Mouse (Mus musculus): ENCODE results near the gene Hba-a2.
"Not testable (repeated sequence)": the region's sequence is repeated elsewhere in the genome, so short reads cannot be mapped to it uniquely, and the experiment has no call there.

Gene Hba-a2

DNA sequence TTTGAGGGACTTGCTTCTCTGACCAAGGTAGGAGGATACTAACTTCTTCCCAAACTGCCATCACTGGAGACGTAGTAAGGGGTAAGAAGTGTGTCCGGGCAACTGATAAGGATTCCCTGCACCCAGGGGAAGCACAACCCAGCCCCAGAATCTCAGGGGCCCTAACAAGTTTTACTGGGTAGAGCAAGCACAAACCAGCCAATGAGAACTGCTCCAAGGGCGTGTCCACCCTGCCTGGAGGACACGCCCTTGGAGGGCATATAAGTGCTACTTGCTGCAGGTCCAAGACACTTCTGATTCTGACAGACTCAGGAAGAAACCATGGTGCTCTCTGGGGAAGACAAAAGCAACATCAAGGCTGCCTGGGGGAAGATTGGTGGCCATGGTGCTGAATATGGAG is at the start of gene Hba-a2:
TSS of gene Hba-a2 (plus strand) at position 287 of the 400 bp plus-strand sequence.
- not testable (repeated sequence) for DNase-seq

- no peak for DNase-seq
These were observed 49.2 kb upstream of the Hba-a2 start for GRCm38 (mm10) chr11:32247068-32247467.

DNA sequence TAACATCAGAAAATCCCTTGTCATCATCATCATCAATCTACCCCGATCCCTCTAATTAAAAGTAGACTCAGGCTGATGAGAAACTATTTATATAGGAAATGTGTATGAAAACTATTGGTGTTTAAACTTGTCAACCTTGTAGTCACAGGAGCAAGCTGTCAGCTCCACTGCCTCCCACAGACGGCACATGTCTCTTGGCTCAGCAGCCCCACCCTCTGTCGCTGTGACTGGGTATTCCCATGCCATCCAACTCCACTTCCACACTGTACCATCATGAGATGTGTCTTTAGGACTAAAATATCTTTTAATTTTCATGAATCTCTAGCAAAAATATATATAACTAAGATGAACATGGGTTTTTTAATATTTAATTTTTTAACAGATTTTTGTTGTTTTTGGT is 47.9 kb upstream of the Hba-a2 start:
- no peak for DNase-seq

- DNase-seq, result no peak
These were observed 45.2 kb upstream of the Hba-a2 start for GRCm38 (mm10) chr11:32250880-32251763.

GRCm38 (mm10) chr11:32253121-32253520 is 43.2 kb upstream of the Hba-a2 start:
- DNase-seq, result no peak

GRCm38 (mm10) chr11:32256146-32256545 is 40.1 kb upstream of the Hba-a2 start:
- no peak for DNase-seq

GRCm38 (mm10) chr11:32256566-32256965 is 39.7 kb upstream of the Hba-a2 start:
- no peak for DNase-seq

GRCm38 (mm10) chr11:32262674-32263415 is 33.4 kb upstream of the Hba-a2 start:
- DNase-seq, result no peak

DNA sequence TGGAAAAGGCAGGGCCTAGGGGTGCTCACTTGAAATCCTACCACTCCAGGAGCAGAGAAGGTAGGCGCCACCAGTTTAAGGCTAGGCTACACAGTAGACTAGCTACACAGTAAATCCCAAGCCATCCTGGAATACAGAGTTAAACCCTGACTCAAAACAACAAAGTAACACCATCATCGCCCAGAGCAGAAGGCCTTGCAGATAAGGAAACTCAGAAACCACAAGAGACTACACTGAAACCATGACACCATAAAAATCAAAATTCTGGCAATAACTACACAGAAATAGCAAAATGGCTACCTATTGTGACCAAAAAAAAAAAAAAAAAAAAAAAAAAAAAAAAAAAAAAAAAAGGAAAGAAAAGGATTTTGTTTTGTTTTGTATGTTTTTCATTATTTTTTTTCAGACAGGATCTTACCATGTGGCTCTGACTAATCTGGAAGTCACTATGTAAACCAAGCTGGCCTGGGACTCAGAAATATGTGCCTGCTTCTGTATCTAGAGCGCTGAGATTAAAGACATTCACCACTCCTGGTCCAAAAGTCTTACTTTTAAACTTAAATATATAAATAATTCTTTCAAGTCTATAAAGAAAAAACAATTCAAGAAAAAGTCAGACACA is 31.1 kb upstream of the Hba-a2 start:
- DNase-seq, result no peak

DNA sequence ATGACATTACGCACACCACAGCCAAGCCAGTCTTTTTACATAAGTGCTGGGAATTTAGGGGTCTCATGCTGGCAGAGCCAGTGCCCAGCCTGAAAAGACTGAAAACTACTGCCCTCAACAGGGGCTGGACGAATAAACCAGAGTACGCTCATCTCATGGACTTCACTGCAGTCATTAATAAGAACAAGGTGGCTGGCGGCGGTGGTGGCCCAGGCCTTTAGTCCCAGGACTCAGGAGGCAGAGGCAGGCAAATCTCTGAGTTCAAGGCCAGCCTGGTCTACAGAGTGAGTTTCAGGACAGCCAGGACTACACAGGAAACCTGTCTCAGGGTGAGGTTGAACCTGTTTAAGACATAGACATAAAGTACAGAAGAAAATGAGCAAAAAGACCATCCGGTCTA is 30.1 kb upstream of the Hba-a2 start:
- no peak for DNase-seq

DNA sequence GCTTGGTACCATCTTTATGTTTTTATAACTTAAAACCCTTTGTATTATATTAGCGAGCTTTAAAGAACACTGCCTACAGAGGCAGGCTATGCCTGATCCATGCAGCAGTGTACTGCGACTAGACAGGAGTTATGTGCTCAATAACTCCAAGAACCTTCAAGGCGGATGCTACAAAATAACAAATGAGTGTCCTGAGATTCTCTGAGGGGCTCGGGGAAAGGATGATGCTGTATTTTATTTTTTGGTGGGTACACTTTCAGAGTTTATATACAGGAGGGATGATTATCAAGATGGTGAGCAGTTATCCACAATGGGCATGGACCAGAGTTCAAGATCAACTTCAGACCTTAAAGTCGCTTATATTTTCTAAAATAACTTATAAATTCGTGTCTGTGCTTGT is 29.5 kb upstream of the Hba-a2 start:
- DNase-seq, result no peak

GRCm38 (mm10) chr11:32267188-32267884 is 29.0 kb upstream of the Hba-a2 start, which contains the start of gene Nprl3:
Gene Nprl3, minus strand, starts transcription at chr11:32267707.
- peak; percentile 99 for DNase-seq

GRCm38 (mm10) chr11:32267964-32268363 is 28.3 kb upstream of the Hba-a2 start:
- DNase-seq, result peak; percentile 14

- DNase-seq, result no peak
These were observed 27.3 kb upstream of the Hba-a2 start for GRCm38 (mm10) chr11:32268952-32269351.

- no peak for DNase-seq
These were observed 25.1 kb upstream of the Hba-a2 start for GRCm38 (mm10) chr11:32271178-32271577.

- no peak for DNase-seq
These were observed 19.9 kb upstream of the Hba-a2 start, which contains the start of gene Hba-x for GRCm38 (mm10) chr11:32276347-32276746. Gene Hba-x, plus strand, starts transcription at chr11:32276400.

DNA sequence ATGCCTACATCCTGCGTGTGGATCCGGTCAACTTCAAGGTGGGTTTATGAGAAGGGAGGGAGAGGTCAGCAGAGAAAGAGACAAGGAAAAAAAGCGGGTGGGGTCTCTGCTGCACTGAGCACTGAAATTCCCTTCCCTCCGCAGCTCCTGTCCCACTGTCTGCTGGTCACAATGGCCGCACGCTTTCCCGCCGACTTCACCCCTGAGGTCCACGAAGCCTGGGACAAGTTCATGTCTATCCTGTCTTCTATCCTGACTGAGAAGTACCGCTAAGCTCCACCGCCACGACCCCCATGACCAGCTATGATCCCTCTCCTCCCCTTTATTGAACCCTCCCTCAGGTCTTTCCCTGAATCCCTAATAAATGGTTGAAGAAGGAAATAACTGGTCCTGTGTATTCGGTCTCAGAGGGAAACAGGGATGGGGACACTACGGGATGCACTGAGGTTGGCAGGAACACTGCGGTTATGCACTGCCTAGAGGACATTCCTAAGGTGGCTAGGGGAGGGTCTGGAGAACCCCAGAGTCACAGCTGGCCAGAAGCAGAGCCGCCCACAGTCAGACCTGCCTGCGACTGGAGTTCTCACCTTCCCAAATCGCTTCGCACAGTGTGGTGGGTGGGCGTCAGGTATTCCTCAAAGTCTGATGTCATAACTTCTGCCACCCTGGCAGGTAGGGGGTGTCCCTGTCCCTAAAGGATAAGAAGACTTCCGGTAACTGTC is 18.4 kb upstream of the Hba-a2 start:
- DNase-seq, result no peak

DNA sequence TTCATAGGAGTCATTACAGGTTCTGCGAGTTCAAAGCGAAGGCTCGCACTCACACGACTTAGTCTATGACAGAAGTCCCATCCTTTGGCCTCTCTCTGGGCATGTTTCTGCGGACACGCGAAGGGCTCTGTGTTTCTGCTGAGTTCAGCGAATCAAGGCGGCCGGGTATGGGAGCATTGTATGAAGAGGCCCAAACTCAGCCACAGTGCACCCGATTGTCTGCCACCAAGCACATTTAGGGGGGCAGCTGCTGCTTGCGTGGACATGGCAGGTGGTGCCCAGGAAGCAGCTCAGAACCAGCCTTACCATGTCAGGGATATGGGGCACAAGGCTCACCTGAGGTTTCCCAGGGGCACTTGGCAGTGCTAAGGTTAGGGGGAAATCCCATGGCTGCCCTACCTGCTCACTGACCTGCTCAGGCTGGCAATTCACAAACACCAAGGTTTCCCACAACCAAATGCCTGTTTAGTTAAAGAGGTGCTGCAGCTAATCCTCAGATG is 17.8 kb upstream of the Hba-a2 start:
- DNase-seq, result no peak

DNA sequence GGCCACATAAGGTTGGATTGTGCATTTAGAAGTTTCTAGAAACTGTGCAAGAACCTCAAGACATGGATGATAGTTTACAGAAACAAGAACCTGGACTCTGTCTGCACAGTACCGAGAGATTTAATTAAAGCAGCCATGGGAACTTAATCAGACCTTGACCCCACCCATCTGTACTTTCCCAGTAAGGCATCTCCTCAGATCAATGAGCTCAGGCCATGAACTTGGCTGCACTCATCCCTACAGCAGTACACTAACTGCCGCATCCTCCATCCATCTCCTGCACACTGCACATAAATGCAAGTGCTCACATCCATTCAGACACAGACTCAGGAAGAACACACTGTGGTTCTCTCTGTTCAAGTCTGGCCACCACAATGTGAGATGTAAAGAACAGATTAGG is 15.6 kb upstream of the Hba-a2 start:
- no peak for DNase-seq

DNA sequence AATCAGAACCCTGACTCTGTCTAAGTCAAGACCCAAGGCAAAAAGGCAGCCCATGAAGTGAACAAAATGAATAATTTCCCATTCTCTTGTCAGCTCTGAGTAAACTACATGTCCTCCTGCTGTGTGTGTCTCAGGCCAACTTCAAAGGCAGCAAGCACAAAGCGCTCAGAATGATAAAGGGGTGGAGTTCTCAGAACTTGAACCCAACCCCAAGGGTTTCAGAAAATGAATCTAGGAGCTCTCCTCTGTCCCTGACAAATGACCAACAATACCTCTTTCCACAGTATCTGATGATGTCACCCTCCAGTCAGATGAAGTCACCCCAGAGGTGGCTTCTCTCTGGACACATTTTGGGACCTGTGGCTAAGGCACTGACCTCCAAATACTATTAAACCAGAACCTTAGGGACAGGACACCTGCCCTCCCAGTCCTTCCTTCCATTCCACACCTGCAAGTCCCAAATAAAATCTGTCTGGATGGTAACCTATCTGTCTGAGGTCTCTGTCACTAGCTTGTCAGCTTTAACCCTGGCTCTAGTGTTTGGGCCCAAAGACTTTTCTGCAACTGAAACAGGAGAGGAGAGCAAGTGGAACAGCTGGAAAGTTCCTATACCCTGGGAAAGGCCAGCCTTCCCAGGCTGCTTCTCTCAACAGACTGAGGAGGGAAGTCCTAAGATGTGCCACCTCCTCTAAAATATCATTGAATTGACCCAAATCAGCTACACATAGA is 14.7 kb upstream of the Hba-a2 start:
- DNase-seq, result no peak

All from kidney, postnatal 10 days (tissue).